Mouse (Mus musculus) layer of hippocampus, adult 2 months (tissue): ENCODE data around the gene Hoxa3. TPM values are rescaled to one million over a fixed set of nuclear protein-coding genes. Genes with fewer than 3 reads are reported as not detected.
A peak's percentile ranks its signal among the peaks of the same experiment; 100 is the strongest.

Experiments
- DNase-seq, 2 experiments: peaks; one replicate each; pipeline ENCODE4 v3.0.0; 2022; ENCODE audit warnings: low spot score in 2 of 2
- H3K27ac ChIP-seq: fragments of 200-600 bp; 2 replicates; pipeline ENCODE4 v1.8.1; 2022
- H3K4me3 ChIP-seq: fragments of 200-600 bp; 2 replicates; pipeline ENCODE4 v1.8.1; 2022; ENCODE audit warnings: mild to moderate bottlenecking
- CTCF ChIP-seq: fragments of 200-600 bp; conservative IDR thresholded peaks from 2 replicates; pipeline ENCODE4 v1.8.1; 2022; ENCODE audit warnings: antibody characterized with exemption, mild to moderate bottlenecking, moderate library complexity
- total RNA-seq, 2 experiments: library from RNA; stranded (reverse); gene quantifications; 2 replicates each; pipeline ENCODE4 v1.2.3; 2021

The Hoxa3 gene
- total RNA-seq, 2 experiments from 2014 or later = not detected

GRCm38 (mm10) chr6:52157466-52158275 lies 55.5 kb downstream of the Hoxa3 start:
- peak overlapping the region; percentile 43; the same call in 1 of the 2 replicates for H3K4me3 ChIP-seq
- DNase-seq = no peak
- no peak overlapping the region for H3K27ac ChIP-seq
- no peak for TF ChIP-seq CTCF

DNA sequence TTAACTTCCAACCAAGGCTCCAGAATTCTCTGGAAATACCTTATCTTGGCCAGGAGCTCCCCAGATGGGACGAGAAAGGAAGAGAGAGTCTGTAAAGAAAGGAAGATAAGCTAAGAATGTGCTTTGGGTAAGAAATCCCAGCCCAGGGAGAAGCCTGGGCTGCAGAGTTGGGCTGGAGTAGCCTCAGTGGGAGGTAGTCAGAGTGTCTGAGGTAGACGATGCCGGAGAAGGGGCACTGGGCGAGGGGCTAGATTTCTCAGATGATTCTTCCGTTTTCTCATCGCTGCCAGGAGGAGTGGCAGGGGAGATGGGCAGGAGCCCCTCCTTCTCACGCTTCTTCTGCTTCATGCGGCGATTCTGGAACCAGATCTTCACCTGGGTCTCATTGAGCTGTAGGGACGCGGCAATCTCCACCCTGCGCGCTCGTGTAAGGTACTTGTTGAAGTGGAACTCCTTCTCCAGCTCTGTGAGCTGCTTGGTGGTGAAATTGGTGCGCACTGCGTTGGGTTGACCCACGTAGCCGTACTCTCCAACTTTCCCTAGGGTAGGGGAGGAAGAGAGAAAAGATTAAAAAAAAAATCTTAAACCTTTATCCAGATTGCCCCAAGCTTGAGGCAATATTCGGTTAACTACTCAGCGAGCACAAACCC lies 56.5 kb downstream of the Hoxa3 start:
- no peak for DNase-seq
- no peak for TF ChIP-seq CTCF
- Histone ChIP-seq H3K27ac (no peak overlapping the region), H3K4me3 (no peak overlapping the region)

DNA sequence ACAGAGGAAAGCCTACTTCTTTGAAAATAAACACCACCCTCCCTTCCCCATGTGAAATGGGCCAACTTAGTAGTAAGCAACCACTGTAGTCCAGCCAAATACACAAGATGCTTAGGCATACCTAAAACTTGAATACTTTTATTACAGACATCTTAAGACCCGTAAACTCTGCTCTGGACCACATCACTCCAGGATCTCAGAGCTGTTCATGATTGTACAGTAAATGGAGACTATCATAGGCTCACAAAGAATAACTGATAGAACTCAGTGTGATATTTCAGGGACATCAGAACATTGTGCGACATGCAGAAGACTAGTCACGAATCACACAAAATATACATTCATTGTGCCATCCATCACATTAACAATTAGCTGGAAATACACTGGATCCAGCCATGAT lies 57.7 kb downstream of the Hoxa3 start:
- DNase-seq = no peak
- no peak for TF ChIP-seq CTCF

GRCm38 (mm10) chr6:52154044-52154443 lies 59.1 kb downstream of the Hoxa3 start:
- no peak for TF ChIP-seq CTCF

More for the DNA sequence above, 57.7 kb downstream of the Hoxa3 start:
- Histone ChIP-seq H3K4me3 (no peak overlapping the region), H3K27ac (no peak overlapping the region)

GRCm38 (mm10) chr6:52153270-52153669 lies 59.9 kb downstream of the Hoxa3 start:
- no peak for TF ChIP-seq CTCF
- no peak overlapping the region for H3K4me3 ChIP-seq
- DNase-seq = no peak
- no peak overlapping the region for H3K27ac ChIP-seq

More at GRCm38 (mm10) chr6:52154044-52154443, 59.1 kb downstream of the Hoxa3 start:
- no peak overlapping the region for H3K4me3 ChIP-seq
- DNase-seq = no peak
- no peak overlapping the region for H3K27ac ChIP-seq

DNA sequence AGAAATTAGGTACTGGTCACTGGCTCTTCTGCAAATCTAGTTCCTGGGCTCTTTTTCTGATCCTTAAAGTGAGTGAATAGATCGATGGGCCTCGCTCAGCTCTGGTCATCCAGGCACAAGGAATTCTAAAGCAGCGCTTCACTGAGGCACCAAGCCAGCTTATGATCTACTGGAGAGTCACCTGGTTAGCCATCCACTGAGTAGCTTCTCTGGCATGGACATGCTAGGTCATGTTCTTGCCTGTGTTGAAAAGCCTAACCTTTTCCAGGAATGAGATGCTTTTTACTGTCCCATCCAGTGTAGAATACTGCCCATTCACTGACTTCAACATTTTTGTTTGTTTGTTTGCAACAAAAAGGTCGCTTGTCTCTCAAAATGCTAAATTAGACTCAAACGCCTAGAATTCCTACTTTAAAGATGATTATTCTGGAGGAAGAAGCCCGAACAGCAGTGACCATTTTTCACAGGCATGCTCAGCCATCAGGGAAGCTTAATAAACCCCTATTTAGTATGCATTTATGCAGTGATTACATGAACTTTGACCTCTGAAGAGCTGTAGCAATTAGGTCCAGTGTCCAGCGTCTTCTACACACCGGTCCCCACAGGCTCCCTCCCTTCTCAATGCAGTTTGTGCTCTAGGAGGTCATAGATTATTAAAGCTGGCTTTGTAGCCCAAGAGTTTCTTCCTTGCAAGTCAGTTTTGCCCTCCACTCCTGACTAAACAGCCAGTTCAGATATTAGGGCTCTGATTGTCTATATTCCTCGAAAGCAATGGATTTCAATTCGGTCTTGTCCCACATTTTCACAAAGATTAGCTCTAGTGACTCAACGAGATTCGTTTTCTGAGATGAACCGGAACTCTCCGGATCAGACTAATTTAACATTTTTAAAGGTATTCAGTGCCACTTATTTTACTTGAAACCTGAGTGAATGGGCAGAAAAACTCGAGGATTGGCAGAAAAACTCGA lies 60.6 kb downstream of the Hoxa3 start:
- no peak for TF ChIP-seq CTCF
- Histone ChIP-seq H3K27ac (no peak overlapping the region), H3K4me3 (no peak overlapping the region)
- DNase-seq = no peak

- Histone ChIP-seq H3K4me3 (no peak overlapping the region), H3K27ac (no peak overlapping the region)
- DNase-seq = no peak
- TF ChIP-seq CTCF = no peak
These were observed 61.6 kb downstream of the Hoxa3 start for GRCm38 (mm10) chr6:52151571-52151970.

DNA sequence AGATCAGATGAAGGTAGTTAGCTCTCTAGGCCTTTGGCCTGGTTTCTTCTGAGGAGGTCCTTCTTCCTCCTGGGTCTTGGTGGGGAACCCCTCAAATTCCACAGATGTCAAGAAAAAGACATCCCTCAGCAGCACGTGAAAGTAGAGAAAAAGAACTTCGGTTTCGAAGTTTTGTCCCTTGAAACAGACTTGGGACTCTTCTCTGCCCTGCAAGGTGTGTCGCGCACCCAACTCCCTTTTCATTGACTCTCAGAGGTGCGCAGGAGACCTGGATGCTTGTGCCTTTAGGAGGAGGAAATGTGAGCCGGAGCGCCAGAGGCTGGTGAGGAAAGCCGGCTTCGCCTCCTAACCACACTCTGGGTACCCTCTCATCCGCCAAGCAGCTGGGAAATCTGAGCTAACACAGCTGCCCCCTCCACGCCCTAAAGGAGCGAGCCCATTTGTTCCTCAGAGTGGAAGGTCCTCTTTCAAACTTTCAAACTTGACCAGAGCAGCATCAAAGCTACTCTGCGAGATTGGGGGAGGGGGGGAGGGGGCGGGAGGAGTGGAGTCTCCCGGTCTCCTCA lies 62.7 kb downstream of the Hoxa3 start:
- no peak for TF ChIP-seq CTCF
- DNase-seq = no peak
- Histone ChIP-seq H3K27ac (no peak overlapping the region), H3K4me3 (no peak overlapping the region)

GRCm38 (mm10) chr6:52139115-52139514 lies 74.0 kb downstream of the Hoxa3 start:
- no peak for TF ChIP-seq CTCF

GRCm38 (mm10) chr6:52138576-52138975 lies 74.6 kb downstream of the Hoxa3 start:
- TF ChIP-seq CTCF = no peak
- no peak for DNase-seq
- Histone ChIP-seq H3K4me3 (no peak overlapping the region), H3K27ac (no peak overlapping the region)

More at GRCm38 (mm10) chr6:52139115-52139514, 74.0 kb downstream of the Hoxa3 start:
- Histone ChIP-seq H3K27ac (no peak overlapping the region), H3K4me3 (no peak overlapping the region)
- no peak for DNase-seq

DNA sequence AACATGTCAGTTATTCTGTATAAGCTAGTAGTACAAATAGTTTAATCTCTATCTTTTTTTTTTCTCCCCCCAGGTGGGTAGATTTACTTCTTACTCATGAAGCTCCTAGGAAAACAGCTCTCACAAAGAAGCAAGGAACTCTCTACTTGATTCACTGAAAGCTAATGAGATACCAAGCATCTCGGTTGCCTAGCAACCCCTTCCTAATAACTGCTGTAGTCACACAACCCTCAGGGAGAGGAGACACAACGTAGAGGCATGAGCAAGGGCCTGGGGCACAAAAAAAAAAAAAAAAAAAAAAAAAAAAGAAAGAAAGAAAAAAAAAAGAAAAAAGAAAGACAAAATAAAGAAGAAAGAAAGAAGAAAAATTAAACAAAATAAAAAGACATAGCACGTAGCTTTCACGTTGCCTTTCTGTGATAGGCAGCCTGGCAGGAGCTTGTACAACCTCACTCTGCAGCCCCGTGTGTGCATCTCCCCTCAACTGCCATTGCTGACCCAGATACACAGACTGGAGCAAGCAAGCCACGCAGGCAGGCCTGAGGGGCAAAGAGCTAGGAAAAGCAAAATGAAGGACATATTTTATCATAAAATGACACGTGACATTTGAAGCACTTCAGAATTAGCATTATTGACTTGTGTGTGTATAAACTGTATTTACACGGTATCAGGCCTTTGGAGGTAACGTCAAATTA lies 75.1 kb downstream of the Hoxa3 start:
- H3K4me3 ChIP-seq = no peak overlapping the region
- no peak for TF ChIP-seq CTCF
- no peak for DNase-seq

GRCm38 (mm10) chr6:52123673-52124072 lies 89.5 kb downstream of the Hoxa3 start:
- DNase-seq = no peak
- Histone ChIP-seq H3K4me3 (no peak overlapping the region), H3K27ac (no peak overlapping the region)
- no peak for TF ChIP-seq CTCF

More for the DNA sequence above, 75.1 kb downstream of the Hoxa3 start:
- H3K27ac ChIP-seq = no peak overlapping the region
